Mouse (Mus musculus): ENCODE data around the gene Pola2.

Pola2 gene

DNA sequence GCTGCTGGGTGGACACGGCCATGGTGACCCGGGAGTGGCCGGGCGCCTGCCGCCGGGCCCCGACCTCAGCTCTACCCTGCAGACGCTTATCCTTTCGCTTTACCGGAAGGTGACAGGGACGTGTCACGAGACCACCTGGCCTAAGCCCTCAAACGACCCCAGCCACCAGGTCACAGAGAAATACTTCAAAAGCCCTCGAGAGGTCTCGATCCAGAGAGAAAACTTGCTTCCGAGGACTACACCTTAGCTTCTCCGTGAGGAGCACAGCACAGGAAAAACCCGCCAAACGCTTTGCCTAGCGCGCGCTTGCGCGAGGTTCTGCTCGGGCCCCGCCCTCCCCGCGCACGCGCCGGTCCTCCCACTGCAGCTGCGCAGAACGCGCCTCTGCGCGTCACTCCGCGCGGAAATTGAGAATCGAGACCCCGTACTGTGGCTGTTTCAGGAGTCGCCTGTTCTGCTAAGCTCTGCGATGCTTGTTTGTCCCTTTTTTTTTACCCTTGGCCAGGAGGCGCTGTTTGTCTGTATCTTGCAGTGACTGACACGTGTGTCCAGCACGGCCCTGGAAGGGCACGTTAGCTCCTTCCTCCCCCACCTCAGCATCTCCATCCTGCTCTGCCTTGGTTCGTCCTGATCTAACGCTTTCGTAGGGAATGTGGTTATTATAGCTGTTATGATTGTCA, at the start of gene Pola2:
Gene Pola2 (minus strand): TSS at position 320 of the 680 bp plus-strand sequence.
- peak; percentile 81 to 86 for DNase-seq (ENCODE audit: low spot score in 2 of 2)

GRCm38 (mm10) chr19:6013691-6014090, 49.7 kb upstream of the Pola2 start:
- peak; percentile 77 to 78 for DNase-seq (ENCODE audit: low spot score in 2 of 2)

- DNase-seq (ENCODE audit: low spot score in 2 of 2), result no peak
Observed at GRCm38 (mm10) chr19:6009137-6009536, 45.1 kb upstream of the Pola2 start.

GRCm38 (mm10) chr19:6007013-6007412, 43.0 kb upstream of the Pola2 start:
- DNase-seq (ENCODE audit: low spot score in 2 of 2), result no peak

GRCm38 (mm10) chr19:6005541-6005940, 41.5 kb upstream of the Pola2 start:
- no peak for DNase-seq (ENCODE audit: low spot score in 2 of 2)

DNA sequence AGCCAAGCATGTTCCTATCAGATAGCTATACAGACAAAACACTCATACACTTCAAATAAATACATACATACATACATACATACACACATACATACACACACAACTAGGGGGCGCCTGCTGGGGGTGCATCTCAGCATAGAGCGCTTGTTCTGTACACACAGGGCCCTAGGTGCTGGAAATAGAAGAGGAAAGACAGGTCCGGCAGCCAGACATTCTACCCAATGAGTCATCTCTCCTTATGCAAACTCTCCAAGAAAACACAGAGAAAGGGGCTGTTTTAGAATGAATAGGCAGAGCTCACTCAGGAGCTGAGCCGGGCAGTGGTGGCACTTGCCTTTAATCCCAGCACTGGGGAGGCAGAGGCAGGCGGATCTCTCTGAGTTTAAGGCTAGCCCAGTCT, 36.0 kb upstream of the Pola2 start:
- peak in 1 of 2 experiments; percentile 44 for DNase-seq (ENCODE audit: low spot score in 2 of 2)

GRCm38 (mm10) chr19:5998180-5998579, 34.2 kb upstream of the Pola2 start:
- DNase-seq (ENCODE audit: low spot score in 2 of 2), result no peak

GRCm38 (mm10) chr19:5994711-5995110, 30.7 kb upstream of the Pola2 start:
- no peak for DNase-seq (ENCODE audit: low spot score in 2 of 2)

GRCm38 (mm10) chr19:5992012-5992411, 28.0 kb upstream of the Pola2 start:
- no peak for DNase-seq (ENCODE audit: low spot score in 2 of 2)

DNA sequence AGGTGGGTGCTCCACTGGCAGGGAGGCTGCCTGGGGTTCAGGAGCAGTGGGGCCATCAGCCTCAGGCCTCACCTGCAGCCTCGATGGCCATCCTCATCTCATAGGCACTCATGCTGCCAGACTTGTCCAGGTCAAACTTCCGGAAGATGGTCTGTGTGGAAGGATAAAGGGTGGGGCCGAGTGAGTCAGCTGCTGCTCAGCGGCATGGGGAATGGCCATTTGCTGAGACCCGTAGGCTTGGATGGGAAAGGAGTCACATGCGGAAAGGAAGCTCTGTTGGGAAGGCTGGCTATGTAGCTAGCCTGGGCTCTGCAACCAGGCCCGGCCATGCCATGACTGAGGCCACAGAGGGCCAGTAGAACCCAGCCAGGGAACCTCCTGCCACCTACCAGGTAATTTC, 27.5 kb upstream of the Pola2 start:
- DNase-seq (ENCODE audit: low spot score in 2 of 2), result no peak

DNA sequence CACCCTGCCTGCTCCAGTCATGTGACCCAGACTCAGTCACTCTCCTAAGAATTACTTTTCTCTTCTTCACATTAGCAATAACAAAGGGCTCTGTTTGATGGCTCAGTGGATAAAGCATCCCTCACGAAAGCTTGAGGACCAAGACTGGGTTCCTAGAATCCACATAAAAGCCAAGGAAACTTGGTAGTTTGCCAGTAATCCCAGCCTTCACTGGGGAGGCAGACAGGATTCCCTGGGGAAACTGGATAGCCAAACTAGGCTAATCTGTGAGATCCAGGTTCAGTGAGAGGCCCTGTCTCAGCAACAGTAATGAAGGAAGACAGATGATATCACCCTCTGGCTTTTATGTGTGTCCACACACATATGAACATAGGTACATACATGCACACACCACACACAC, 26.9 kb upstream of the Pola2 start:
- no peak for DNase-seq (ENCODE audit: low spot score in 2 of 2)

DNA sequence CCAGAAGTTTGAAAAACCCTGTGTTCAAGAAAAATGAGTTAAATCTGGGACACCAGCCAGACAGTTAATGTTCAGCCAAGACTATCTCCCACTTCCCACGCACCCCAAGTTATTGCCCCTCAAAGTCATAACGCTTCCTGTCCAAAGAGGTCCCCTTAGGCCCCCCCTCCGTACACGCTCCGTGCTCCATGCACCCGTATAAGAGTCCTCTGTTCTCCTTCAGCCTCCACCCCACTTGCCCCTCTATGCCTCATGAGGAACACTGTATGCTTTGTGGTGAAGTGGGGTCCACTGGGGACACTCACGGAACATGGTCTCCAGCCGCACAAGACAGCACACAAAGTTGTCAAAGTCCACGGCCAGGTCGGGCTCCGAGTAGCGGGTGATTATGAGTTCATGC, 26.0 kb upstream of the Pola2 start:
- DNase-seq (ENCODE audit: low spot score in 2 of 2), result no peak

DNA sequence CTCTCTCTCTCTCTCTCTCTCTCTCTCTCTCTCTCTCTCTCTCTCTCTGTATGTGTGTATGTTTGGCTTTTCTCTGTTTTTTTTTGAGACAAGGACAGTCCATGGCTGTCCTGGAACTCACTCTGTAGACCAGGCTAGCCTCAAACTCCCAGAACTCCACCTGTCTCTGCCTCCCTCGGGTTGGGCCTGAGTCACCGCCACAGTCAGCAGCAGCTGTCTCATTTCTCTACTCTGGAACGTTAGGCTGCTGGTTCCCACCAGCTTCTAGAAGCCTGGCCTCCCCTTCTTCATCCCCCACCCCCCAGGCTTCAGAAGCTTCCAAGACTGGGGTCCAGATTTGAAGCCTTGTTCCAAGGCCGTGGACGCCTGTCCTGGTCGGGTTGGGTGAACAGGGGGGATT, 25.6 kb upstream of the Pola2 start:
- DNase-seq (ENCODE audit: low spot score in 2 of 2), result no peak

DNA sequence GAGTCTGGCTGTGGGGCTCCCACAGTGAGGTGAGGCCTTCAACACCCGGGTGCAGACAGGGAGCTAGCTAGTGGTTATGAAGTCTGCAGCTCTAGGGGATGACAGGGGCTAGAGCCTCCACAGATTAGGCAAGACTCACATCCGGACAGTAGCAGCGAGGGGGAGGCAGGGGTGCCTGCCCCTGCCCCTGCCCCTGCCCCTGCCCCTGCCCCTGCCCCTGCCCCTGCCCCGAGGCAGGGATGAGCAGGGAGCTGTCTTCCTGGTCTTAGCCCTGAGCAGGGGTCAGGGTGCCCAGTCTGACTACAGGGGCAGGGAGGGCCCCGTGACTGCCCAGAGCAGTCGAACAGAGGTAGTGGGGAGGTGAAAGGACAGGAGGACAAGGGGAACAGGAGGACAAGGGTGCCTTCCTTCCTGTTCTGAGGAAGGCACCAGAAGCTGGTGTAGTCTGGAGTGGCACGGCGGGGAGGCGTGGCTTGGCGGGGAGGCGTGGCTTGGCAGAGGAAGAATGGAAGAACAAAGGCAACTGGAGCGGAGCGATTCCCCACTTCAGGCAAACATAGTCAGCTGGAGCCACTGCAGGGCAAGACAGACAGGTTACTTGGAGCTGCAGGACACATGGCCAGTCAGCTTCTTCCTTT, 24.9 kb upstream of the Pola2 start:
- DNase-seq (ENCODE audit: low spot score in 2 of 2), result peak; percentile 85 to 91

- DNase-seq (ENCODE audit: low spot score in 2 of 2), result peak in 1 of 2 experiments; percentile 69
Observed at GRCm38 (mm10) chr19:5988027-5988814, 24.2 kb upstream of the Pola2 start.

- DNase-seq (ENCODE audit: low spot score in 2 of 2), result no peak
Observed at GRCm38 (mm10) chr19:5986043-5986442, 22.0 kb upstream of the Pola2 start, which contains the start of gene Slc22a20. TSS of gene Slc22a20 (minus strand) at chr19:5986143.

GRCm38 (mm10) chr19:5980477-5980876, 16.5 kb upstream of the Pola2 start:
- DNase-seq (ENCODE audit: low spot score in 2 of 2), result no peak

DNA sequence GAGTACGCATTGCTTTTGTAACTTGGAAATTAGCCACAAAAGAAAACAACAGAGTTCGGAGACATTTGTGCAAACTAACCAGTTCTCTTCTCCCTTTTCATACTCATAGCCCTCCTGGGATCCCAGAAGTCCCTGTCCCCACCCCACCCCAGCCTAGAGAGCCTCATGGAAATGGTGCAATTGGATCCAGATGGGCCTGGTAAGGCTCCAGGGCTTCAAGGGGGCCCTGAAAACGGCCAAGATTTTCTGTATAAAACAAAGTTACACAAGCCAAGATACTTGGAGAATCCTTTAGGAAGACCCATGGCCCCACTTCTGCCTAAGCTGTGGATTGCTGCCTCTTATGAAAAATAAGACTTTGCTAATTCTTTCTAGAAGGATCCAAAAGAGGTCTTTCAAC, 13.7 kb upstream of the Pola2 start:
- no peak for DNase-seq (ENCODE audit: low spot score in 2 of 2)

DNA sequence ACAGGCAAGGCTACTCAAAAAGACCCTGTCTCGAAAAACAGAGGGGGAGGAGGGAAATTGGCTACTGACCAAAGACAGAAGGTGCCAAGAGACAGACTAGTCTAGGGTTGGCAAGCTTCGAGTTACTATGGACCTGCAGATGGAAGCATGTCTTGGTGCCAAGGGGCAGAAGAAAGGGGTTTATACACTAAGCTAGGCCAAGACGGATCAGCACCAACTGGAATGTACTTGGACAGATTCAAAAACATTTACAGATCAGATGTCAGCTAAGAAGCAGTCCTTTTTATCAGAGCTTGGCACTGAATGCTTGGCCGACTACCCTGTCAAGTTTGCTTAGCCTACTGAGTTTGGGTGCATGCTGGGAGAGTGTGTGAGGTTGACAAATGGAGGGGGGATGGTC, 11.7 kb upstream of the Pola2 start:
- DNase-seq (ENCODE audit: low spot score in 2 of 2), result no peak

GRCm38 (mm10) chr19:5975112-5975511, 11.1 kb upstream of the Pola2 start:
- no peak for DNase-seq (ENCODE audit: low spot score in 2 of 2)

DNA sequence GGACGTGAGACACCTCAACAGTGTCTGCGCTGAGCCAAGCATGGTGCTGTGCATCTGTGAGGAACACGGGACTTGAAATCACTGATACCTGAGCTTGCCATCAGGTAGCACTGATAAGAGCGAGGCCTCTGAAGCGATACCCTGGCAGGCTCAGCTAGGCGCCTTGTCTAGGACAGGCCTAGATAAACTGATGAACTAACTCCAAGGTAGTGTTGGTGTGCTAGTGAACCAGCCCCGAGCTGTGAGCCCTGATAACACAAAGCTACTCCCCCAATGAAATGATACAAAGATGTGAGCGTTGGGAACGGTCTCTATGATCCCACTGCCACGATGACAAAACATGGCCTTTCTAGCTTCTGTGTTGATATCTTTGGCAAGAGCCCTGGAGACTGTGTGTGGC, 3.7 kb upstream of the Pola2 start:
- DNase-seq (ENCODE audit: low spot score in 2 of 2), result no peak

GRCm38 (mm10) chr19:5966786-5967185, 2.8 kb upstream of the Pola2 start:
- peak in 1 of 2 experiments; percentile 33 for DNase-seq (ENCODE audit: low spot score in 2 of 2)

GRCm38 (mm10) chr19:5965910-5966309, 1.9 kb upstream of the Pola2 start:
- DNase-seq (ENCODE audit: low spot score in 2 of 2), result no peak

Data from urinary bladder, adult 18-20 months (tissue).